Mouse (Mus musculus) embryonic fibroblast, embryonic 13.5 days (primary cell): Measurements from ENCODE around the gene Sult4a1.

Experiments
- CTCF ChIP-seq: IDR thresholded peaks from 2 replicates; pipeline ENCODE4 v1.5.1; 2011; ENCODE audit warnings: mild to moderate bottlenecking, control low read depth, low read length, moderate library complexity, borderline replicate concordance; ENCODE audit not compliant: insufficient read depth
- POLR2A ChIP-seq: IDR thresholded peaks from 2 replicates; pipeline ENCODE4 v1.6.1; 2011; ENCODE audit warnings: low read depth, mild to moderate bottlenecking, control low read depth, low read length, moderate library complexity

GRCm38 (mm10) chr15:84108899-84109298 lies 3.3 kb upstream of the Sult4a1 start:
- TF ChIP-seq POLR2A: no peak
- no peak for TF ChIP-seq CTCF
